In the genomic region with DNA sequence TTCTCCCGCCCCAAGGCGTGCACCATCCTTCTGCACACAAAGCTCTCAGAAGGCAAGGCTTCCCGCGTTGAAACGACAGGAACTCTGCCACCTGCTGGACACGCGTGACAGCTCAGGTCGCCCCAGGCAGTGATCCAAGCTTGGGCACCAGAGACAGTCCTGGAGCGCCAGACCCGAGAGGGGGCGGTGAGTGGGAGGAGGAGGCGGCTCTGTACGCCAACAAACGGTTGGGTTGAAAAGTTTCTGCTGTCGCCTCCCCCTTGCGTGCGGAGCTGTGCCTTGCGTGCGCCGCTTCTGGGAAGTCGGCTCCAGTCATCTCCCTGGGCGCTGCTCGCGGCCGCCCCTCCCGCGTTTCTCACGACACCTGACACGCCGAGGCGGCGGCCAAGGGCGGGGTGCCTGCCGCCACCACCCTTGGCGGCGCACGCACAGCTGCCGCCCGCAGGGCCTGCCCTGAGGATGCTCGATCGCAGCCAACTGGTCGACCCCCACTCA, we compare ENCODE assay signal across 8 mouse cellular contexts. TPM values are rescaled to one million over a fixed set of nuclear protein-coding genes. Genes with fewer than 3 reads are reported as not detected.
DNase-seq lines count a peak whose midpoint lies in the region; ATAC-seq lines count a peak whose summit lies in the region.

No protein-coding gene starts in this region.

- peak overlapping the region; percentile 14 for H3K9ac ChIP-seq in intestine, embryonic 15.5 days

- H3K27ac ChIP-seq in intestine, embryonic 15.5 days: peak overlapping the region; percentile 17; the same call in 1 of the 2 replicates

- WGBS in intestine, embryonic 15.5 days: under 1% methylated on average over 42 of the region's 42 CpGs

- H3K4me3 ChIP-seq in intestine, embryonic 15.5 days (replicated peaks): peak overlapping the region; percentile 42

- intact Hi-C loops in gastrocnemius, postnatal 36 days (cut with DNase I): loop anchor here (5.0 kb wide), 1 partner anchor 53 kb away; no protein-coding TSS in a partner anchor
- intact Hi-C loops in left cerebral cortex, postnatal 14 days (cut with DNase I): no loop called here

- peaks cover 33% of the 10 kb centered on the region for H3K27me3 ChIP-seq in intestine, embryonic 15.5 days (replicated peaks)

- H3K36me3 ChIP-seq in intestine, embryonic 15.5 days: no peaks in the 10 kb centered on the region

- peak; percentile 89 for ATAC-seq in intestine, embryonic 15.5 days

- H3K9me3 ChIP-seq in intestine, embryonic 15.5 days: no peaks in the 10 kb centered on the region

- peak; percentile 95 for DNase-seq in adipocyte (ENCODE audit: low spot score)
- DNase-seq in embryo, embryonic 10 days (ENCODE audit: low spot score): peak; percentile 98
- DNase-seq in gastrocnemius, postnatal 36 days: peak; percentile 71 to 79
- DNase-seq in left cerebral cortex, postnatal 14 days (ENCODE audit: low spot score in 2 of 2): peak; percentile 83 to 87
- DNase-seq in mesoderm, embryonic 11.5 days (ENCODE audit: low read depth, low spot score): peak; percentile 94
- peak; percentile 85 for DNase-seq in right cerebral cortex, postnatal 25 days
- DNase-seq in urinary bladder, postnatal 36 days (ENCODE audit: low spot score in 2 of 2): peak; percentile 90

- H3K4me1 ChIP-seq in intestine, embryonic 15.5 days (replicated peaks): peaks cover 29% of the 10 kb centered on the region

- peak overlapping the region; percentile 89 for H3K4me2 ChIP-seq in intestine, embryonic 15.5 days (replicated peaks)

RNA-seq across cellular contexts. Expression of a gene that starts 0.8 kb away (rescaled TPM):
- total RNA-seq in gastrocnemius, postnatal 36 days (2021): 1 to 10 TPM in 1 of 2 experiments, under 1 TPM in 1; 0.26 to 1.3 TPM
- 8.5 and 8.6 TPM in 2 replicates for polyA plus RNA-seq in intestine, embryonic 15.5 days (2015; fragmentation: Nextera tagmentation; extraction: Ambion mirVana)
- 1 to 10 TPM; 3.3 to 4.2 TPM for total RNA-seq in left cerebral cortex, postnatal 14 days (2021)

Comparison
In these comparisons a context has a peak if more than half of its experiments do, and no peak if none do; other contexts are left out.
1. Peak in every context shown above with its lines: DNase-seq, ATAC-seq, H3K4me3 ChIP-seq and H3K27ac ChIP-seq.